Mouse (Mus musculus) small intestine, adult 2 months (tissue): ENCODE results near the gene Arhgap24.

Source experiments
- CTCF ChIP-seq: fragments of 200-500 bp; IDR thresholded peaks from 2 replicates; pipeline ENCODE4 v1.5.1; 2012; ENCODE audit warnings: low read depth, mild to moderate bottlenecking, control low read depth, inconsistent platforms, low read length, moderate library complexity, mixed read lengths; ENCODE audit not compliant: insufficient replicate concordance, insufficient read length; ENCODE audit errors: extremely low read depth
- POLR2A ChIP-seq: fragments of 200-500 bp; IDR thresholded peaks from 2 replicates; pipeline ENCODE4 v1.6.1; 2012; ENCODE audit warnings: low read depth, mild to moderate bottlenecking, control low read depth, inconsistent platforms, low read length, moderate library complexity

DNA sequence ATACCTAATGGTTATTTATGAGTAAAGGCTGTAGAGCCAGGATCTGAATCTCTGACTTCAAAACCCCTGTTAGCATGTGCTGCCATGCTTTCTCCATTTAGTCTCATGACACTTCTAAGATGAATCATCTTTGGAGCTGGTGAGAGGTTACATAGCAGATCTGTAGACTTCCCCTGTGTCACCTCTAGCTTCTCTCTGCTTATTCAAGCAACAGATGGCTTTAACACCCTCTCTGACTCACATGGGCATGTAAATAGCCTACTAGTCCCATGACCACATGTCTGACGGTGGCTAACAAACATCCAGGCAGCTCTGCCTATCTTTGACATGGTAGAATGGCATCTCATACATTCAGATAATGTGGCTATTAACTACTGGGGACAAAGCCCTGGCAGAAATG, 39.3 kb downstream of the Arhgap24 start:
- TF ChIP-seq CTCF (no peak), POLR2A (no peak)
